Mouse (Mus musculus): Measurements from ENCODE around the gene Adra1d.

Gene Adra1d

DNA sequence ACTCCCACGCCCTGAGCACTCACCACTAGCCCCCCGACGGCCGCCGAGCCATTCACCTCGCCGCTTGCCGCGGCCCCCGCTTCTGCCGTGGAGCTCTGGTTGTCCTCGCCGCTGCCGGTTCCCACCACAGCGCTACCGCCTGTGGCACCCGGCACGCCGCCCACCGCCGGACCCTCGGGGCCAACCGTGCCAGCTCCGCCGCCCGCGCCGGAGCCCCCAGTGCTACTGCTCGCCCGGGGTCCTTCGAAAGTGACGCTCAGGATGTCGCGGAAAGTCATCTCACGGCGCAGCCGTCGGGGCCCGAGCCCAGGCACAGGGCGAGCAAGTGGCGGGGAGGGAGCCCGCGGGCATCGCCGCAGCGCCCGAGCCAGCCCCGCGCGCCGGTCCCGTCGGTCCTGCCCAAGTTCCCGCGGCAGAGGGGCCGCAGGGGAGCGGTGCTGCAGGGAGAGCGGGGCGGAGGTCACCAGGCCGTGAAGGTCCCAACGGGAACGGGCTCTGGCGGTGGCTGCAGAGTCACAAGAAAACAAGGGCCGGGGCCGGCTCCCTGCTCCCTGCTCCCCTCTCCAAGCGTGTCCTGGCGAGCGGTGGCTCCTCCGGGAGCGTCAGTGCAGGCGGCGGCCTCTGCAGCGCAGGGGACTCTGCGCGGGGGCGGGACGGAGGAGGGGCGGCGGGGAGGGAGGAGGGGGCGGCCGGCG, at the start of gene Adra1d:
Gene Adra1d (minus strand): TSS at position 393 of the 695 bp plus-strand sequence.
- Histone ChIP-seq H3K9me3 (ENCODE audit: low read length) (no peaks in the 10 kb centered on the region), H3K4me1 (replicated peaks; ENCODE audit: low read depth, low read length) (peaks cover 21% of the 10 kb centered on the region), H3K27me3 (ENCODE audit: insufficient read depth, low read length) (peaks cover 89% of the 10 kb centered on the region), H3K4me3 (replicated peaks; ENCODE audit: low read length) (peak within 1 kb of the TSS; percentile 80), H3K36me3 (ENCODE audit: insufficient read depth, low read length) (no peaks in the 10 kb centered on the region)
- TF ChIP-seq NANOG (IDR thresholded peaks at IDR 0.05; ENCODE audit: borderline replicate concordance, low read length) (no peak), CTCF (conservative IDR thresholded peaks at IDR 0.05; ENCODE audit: low read length) (no peak), POU5F1 (IDR thresholded peaks at IDR 0.05; ENCODE audit: borderline replicate concordance, low read length) (no peak)

DNA sequence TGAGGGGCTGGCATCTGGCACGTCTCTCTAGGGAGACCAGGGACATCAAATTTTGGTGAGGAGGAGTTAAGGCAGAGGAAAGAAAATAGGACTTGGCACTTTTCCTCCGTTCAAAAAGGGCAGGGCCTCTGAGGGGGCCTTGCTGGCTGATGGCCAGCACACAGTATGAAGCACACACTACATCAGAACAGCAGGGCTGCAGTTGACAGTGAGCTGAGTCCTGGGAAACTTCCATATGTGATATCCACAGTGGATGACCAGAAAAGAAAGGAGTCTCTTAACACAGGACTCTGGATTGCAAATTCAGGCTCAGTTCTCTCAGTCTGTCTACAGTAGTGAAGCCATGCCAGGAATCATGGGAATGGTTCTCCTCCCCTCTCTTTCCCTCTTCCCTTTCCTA, 39.8 kb upstream of the Adra1d start:
- Histone ChIP-seq H3K36me3 (ENCODE audit: insufficient read depth, low read length) (no peaks in the 10 kb centered on the region), H3K27me3 (ENCODE audit: insufficient read depth, low read length) (no peaks in the 10 kb centered on the region), H3K4me3 (replicated peaks; ENCODE audit: low read length) (no peak overlapping the region), H3K9me3 (ENCODE audit: low read length) (no peaks in the 10 kb centered on the region), H3K4me1 (replicated peaks; ENCODE audit: low read depth, low read length) (no peaks in the 10 kb centered on the region)
- TF ChIP-seq CTCF (conservative IDR thresholded peaks at IDR 0.05; ENCODE audit: low read length) (no peak), NANOG (IDR thresholded peaks at IDR 0.05; ENCODE audit: borderline replicate concordance, low read length) (no peak), POU5F1 (IDR thresholded peaks at IDR 0.05; ENCODE audit: borderline replicate concordance, low read length) (no peak)

DNA sequence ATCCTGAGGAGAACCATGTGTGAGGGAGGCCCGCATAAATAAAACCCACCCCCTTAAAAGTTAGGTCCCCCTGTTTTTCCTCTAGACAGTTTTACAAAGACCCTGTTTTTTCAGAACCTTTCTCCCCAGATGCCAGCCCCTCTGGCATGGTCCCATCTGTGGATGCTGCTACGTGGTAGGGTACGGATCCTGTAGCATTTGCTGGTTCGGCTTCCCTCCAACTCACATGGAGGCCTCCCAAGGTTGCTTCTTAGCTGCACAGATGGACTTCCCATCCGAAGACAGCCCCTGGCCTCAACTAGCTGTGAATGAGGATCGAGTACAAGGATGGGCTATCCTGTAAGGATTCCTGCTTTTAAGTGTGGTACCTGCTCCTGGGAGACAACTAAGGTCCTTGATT, 32.8 kb upstream of the Adra1d start:
- H3K9me3 ChIP-seq (ENCODE audit: low read length), result no peaks in the 10 kb centered on the region
- no peak overlapping the region for H3K4me3 ChIP-seq (replicated peaks; ENCODE audit: low read length)
- no peaks in the 10 kb centered on the region for H3K4me1 ChIP-seq (replicated peaks; ENCODE audit: low read depth, low read length)
- H3K36me3 ChIP-seq (ENCODE audit: insufficient read depth, low read length), result no peaks in the 10 kb centered on the region
- no peaks in the 10 kb centered on the region for H3K27me3 ChIP-seq (ENCODE audit: insufficient read depth, low read length)
- TF ChIP-seq CTCF (conservative IDR thresholded peaks at IDR 0.05; ENCODE audit: low read length) (no peak), NANOG (IDR thresholded peaks at IDR 0.05; ENCODE audit: borderline replicate concordance, low read length) (no peak), POU5F1 (IDR thresholded peaks at IDR 0.05; ENCODE audit: borderline replicate concordance, low read length) (no peak)

DNA sequence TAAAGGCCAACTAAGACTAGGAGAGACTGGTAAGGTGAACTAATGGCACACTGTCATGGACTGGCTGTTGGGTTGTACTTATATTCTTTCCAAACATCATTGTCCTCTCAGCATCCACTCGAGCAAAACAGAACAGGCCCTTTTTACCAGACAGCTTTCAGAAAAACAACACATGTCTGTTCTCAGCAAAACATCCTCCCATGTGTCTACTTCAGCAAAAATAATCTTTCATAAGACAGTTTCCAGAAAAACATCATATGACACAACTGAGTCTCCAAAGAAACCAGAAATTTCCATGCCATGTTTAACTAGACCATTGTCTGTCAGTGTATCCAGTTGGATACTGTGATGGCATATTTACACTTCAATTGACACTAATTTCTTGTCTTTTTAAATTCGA, 25.4 kb upstream of the Adra1d start:
- no peaks in the 10 kb centered on the region for H3K36me3 ChIP-seq (ENCODE audit: insufficient read depth, low read length)
- no peak overlapping the region for H3K4me3 ChIP-seq (replicated peaks; ENCODE audit: low read length)
- H3K27me3 ChIP-seq (ENCODE audit: insufficient read depth, low read length), result no peaks in the 10 kb centered on the region
- no peaks in the 10 kb centered on the region for H3K4me1 ChIP-seq (replicated peaks; ENCODE audit: low read depth, low read length)
- TF ChIP-seq POU5F1 (IDR thresholded peaks at IDR 0.05; ENCODE audit: borderline replicate concordance, low read length), result no peak
- TF ChIP-seq CTCF (conservative IDR thresholded peaks at IDR 0.05; ENCODE audit: low read length), result no peak
- no peak for TF ChIP-seq NANOG (IDR thresholded peaks at IDR 0.05; ENCODE audit: borderline replicate concordance, low read length)
- H3K9me3 ChIP-seq (ENCODE audit: low read length), result no peaks in the 10 kb centered on the region

DNA sequence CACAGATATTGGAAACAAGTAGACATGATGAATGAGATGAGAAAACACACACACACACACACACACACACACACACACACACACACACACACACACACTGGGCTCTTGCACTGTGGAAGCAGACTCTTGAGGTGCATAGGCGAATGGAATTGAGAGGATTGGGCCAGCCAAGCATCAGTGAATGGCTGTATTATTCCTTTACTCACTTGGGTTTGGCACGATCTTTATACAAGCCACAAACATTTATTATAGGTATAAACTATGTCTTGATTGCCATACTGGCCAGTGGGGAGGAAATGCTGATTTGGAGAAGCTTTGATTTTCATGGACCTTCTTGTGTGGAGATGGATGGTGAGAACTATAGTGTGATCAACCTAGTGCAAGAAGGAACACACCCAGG, 19.4 kb upstream of the Adra1d start:
- TF ChIP-seq POU5F1 (IDR thresholded peaks at IDR 0.05; ENCODE audit: borderline replicate concordance, low read length) (no peak), CTCF (conservative IDR thresholded peaks at IDR 0.05; ENCODE audit: low read length) (no peak), NANOG (IDR thresholded peaks at IDR 0.05; ENCODE audit: borderline replicate concordance, low read length) (no peak)
- no peaks in the 10 kb centered on the region for H3K27me3 ChIP-seq (ENCODE audit: insufficient read depth, low read length)
- H3K4me1 ChIP-seq (replicated peaks; ENCODE audit: low read depth, low read length), result no peaks in the 10 kb centered on the region
- H3K9me3 ChIP-seq (ENCODE audit: low read length), result no peaks in the 10 kb centered on the region
- no peak overlapping the region for H3K4me3 ChIP-seq (replicated peaks; ENCODE audit: low read length)
- H3K36me3 ChIP-seq (ENCODE audit: insufficient read depth, low read length), result no peaks in the 10 kb centered on the region

DNA sequence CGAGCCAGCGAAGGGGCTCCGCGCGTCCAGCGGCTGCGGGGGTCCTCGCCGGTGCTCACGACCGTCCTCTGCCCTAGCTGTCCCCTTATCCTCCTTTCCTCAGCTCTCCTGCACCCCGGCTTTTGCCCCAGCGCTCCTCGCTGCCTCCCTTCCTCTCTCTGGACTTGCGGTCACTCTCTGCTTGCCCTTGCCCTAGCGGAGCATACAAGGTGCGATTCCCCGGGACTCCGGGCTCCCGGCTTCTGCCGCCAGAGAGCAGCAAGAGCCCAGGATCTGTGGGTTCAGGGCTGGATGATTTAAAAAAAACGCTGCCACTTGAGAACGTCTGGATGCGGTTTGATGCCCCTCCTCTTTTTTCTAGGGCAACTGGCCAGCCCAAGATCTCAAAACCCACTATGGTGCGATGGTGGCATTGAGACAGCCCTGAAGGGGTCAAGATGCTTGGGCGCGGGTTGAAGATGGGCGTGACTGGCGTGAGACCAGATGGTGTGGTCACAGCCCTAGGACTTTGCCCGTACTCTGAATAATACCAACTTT, 571 bp upstream of the Adra1d start:
- TF ChIP-seq POU5F1 (IDR thresholded peaks at IDR 0.05; ENCODE audit: borderline replicate concordance, low read length) (no peak), CTCF (conservative IDR thresholded peaks at IDR 0.05; ENCODE audit: low read length) (peak; percentile 29), NANOG (IDR thresholded peaks at IDR 0.05; ENCODE audit: borderline replicate concordance, low read length) (no peak)
- H3K27me3 ChIP-seq (ENCODE audit: insufficient read depth, low read length), result peaks cover 87% of the 10 kb centered on the region
- peak overlapping the region; percentile 80 for H3K4me3 ChIP-seq (replicated peaks; ENCODE audit: low read length)
- H3K9me3 ChIP-seq (ENCODE audit: low read length), result no peaks in the 10 kb centered on the region
- peaks cover 21% of the 10 kb centered on the region for H3K4me1 ChIP-seq (replicated peaks; ENCODE audit: low read depth, low read length)
- no peaks in the 10 kb centered on the region for H3K36me3 ChIP-seq (ENCODE audit: insufficient read depth, low read length)

DNA sequence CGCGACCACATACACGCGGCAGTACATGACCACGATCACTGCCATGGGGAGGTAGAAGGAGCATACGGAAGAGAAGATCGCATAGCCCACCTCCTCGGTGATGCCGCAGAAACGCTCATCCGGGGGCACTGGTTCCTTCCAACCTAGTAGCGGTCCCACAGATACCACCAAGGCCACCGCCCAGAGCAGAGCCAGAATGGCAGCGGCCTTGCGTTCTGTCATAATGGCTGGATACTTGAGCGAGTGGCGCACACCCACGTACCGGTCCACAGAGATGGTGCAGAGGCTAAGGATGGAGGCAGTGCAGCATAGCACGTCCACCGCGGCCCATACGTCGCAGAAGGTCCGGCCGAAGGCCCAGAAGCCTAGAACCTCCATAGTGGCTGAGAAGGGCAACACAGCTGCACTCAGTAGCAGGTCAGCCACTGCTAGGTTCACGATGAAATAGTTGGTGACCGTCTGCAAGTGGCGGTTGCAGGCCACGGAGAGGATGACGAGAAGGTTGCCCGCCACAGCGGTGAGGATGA, 676 bp downstream of the Adra1d start:
- no peak for TF ChIP-seq CTCF (conservative IDR thresholded peaks at IDR 0.05; ENCODE audit: low read length)
- no peak for TF ChIP-seq POU5F1 (IDR thresholded peaks at IDR 0.05; ENCODE audit: borderline replicate concordance, low read length)
- no peak for TF ChIP-seq NANOG (IDR thresholded peaks at IDR 0.05; ENCODE audit: borderline replicate concordance, low read length)
- Histone ChIP-seq H3K27me3 (ENCODE audit: insufficient read depth, low read length) (peaks cover 95% of the 10 kb centered on the region), H3K36me3 (ENCODE audit: insufficient read depth, low read length) (no peaks in the 10 kb centered on the region), H3K4me1 (replicated peaks; ENCODE audit: low read depth, low read length) (peaks cover 21% of the 10 kb centered on the region), H3K4me3 (replicated peaks; ENCODE audit: low read length) (peak overlapping the region; percentile 80), H3K9me3 (ENCODE audit: low read length) (no peaks in the 10 kb centered on the region)

DNA sequence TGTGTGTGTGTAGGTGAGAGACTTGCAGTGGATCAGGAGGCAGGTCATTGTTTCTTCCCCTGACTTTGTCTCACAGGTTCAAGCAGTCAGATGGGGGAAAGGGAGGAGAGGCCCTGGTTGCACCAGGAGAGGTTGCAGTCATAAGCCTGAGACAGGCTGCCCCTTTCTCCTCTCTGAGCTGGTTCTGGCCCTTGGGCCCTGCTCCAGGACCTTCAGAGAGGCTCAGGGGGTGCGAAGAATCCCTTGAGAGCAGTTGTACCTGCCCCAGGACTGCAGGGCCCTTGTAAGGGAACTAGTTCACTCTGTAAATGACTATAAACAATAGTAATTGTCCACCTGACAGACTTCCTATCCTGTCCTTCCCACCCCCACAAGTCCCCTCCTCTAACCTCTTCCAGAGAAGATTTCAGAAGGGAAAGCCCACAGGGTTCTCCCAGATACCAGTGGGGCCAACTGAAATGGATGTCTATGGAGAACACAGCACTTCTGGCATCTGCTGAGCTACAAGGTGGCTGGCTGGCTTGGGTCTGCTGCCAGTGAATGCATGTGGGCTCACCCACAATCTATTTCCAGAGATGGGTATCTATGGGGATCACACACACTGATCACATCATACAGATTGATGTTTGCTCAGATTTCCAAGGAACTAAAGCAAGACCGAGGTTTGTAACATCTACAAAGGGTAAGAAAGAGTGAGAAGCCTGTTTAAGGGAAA, 1.7 kb downstream of the Adra1d start:
- TF ChIP-seq NANOG (IDR thresholded peaks at IDR 0.05; ENCODE audit: borderline replicate concordance, low read length) (no peak), POU5F1 (IDR thresholded peaks at IDR 0.05; ENCODE audit: borderline replicate concordance, low read length) (no peak), CTCF (conservative IDR thresholded peaks at IDR 0.05; ENCODE audit: low read length) (no peak)
- Histone ChIP-seq H3K4me1 (replicated peaks; ENCODE audit: low read depth, low read length) (peaks cover 21% of the 10 kb centered on the region), H3K9me3 (ENCODE audit: low read length) (no peaks in the 10 kb centered on the region), H3K36me3 (ENCODE audit: insufficient read depth, low read length) (no peaks in the 10 kb centered on the region), H3K27me3 (ENCODE audit: insufficient read depth, low read length) (peaks cover 95% of the 10 kb centered on the region), H3K4me3 (replicated peaks; ENCODE audit: low read length) (no peak overlapping the region)
